Mouse (Mus musculus) lung, postnatal 0 days (tissue): Measurements from ENCODE around the gene Gak.

ENCODE experiments used
- CTCF ChIP-seq: IDR thresholded peaks from 2 replicates; pipeline ENCODE4 v1.5.1; 2016; ENCODE audit warnings: antibody characterized with exemption, mild to moderate bottlenecking
- EP300 ChIP-seq: IDR thresholded peaks from 2 replicates; pipeline ENCODE4 v1.6.1; 2016; ENCODE audit warnings: antibody characterized with exemption, mild to moderate bottlenecking, control low read depth

DNA sequence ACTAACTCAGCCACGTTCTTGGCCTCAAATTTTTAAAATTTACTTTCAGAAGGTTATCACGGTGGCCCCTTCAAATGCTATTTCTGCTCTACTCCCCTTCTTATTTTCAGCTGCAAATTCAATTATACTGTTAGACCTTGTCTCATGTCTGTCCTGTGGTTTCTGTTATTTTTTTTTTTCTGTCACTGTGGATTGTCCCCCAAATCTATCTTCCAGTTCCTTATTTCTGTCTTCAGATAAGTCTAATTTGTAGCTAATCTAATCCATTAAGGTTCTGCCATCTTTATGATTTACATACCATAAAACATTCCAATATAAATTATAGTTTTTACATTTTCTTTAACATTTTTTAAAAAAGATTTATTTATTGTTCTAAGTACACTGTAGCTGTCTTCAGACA, 37.8 kb upstream of the Gak start:
- TF ChIP-seq CTCF (no peak), EP300 (no peak)
